Mouse (Mus musculus): ENCODE measurements at regions not wholly inside any gene's neighbourhood (a gene's known extent, or its start where the extent isn't known, plus 50 kb on each side); places are given as distances from the start of the nearest gene placed in this dataset.

DNA sequence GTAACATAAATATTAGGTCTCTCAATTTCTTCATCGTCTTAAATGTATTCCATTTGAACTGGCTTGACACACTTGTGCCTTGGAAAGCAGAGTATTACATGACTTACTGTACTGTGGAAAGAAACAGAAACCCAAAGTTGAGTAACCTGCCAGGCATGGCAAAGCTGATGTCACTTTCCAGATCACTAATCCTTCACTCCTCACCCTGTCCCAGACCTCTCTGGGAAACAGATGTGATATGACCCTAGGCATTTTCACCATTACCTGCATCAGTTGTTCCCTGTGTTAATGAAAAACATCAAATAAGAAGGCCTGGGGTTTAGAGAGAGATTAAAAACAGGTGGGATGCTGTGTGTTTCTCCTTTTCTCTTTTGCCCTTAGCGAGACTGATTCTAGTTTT is 161.4 kb upstream of the Gm10192 start:
- TF ChIP-seq POLR2A (IDR thresholded peaks at IDR 0.05; ENCODE audit: insufficient read depth, low read depth, low read length) (no peak), CTCF (IDR thresholded peaks at IDR 0.05) (no peak)

Data from heart, adult 2 months (tissue).